In the genomic region with DNA sequence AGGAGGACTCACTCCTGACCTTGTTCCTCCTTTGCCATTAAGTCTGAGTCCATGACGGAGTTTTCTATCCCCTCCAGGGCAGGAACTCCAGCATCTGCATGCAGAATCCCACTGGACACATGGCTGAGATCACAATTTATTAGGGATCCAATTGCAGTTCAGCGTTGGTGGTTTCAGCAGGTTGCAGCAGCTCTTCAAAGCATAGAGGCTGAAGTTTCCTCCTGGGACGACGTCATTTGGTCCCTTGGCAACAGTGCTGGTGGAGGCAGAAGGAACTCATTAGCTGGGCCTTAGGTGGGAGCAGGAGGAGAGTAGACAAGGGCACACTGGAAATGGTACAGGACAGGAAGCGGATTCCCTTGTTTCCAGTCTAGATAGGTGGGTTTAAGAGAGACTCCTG, we compare ENCODE assay signal across 1 mouse cellular context.
TF ChIP-seq lines count a peak whose summit lies in the region.

No protein-coding gene starts in this region.

TF ChIP-seq in MEL, 35 proteins besides CTCF, POLR2A, EP300 and RAD21 (continued from another document):
- no peak for TF ChIP-seq RCOR1 (IDR thresholded peaks at IDR 0.05; ENCODE audit: low read depth, low read length)
- TF ChIP-seq SIN3A (IDR thresholded peaks at IDR 0.05; ENCODE audit: low read length) = no peak
- TF ChIP-seq HCFC1 (IDR thresholded peaks at IDR 0.05; ENCODE audit: low read depth, low read length) = no peak
- no peak for TF ChIP-seq GATA1 (IDR thresholded peaks at IDR 0.05; ENCODE audit: low read depth, low read length)
- TF ChIP-seq MXI1 (IDR thresholded peaks at IDR 0.05; ENCODE audit: low read depth, low read length) = no peak
TF ChIP-seq in MEL: peak in this region for 0.
